Mouse (Mus musculus) midbrain, postnatal 0 days (tissue): ENCODE measurements around the gene Smyd2. TPM values are rescaled to one million over a fixed set of nuclear protein-coding genes. Genes with fewer than 3 reads are reported as not detected.

Experiments used
- ATAC-seq: fragments of 200-750 bp; cut with Nextera tagmentation; 2 replicates; pipeline ENCODE4 v1.8.0; 2017; ENCODE audit warnings: moderate number of reproducible peaks, mild to moderate bottlenecking, moderate TSS enrichment, moderate library complexity; ENCODE audit not compliant: low FRiP score
- DNase-seq: peaks from one replicate; pipeline ENCODE4 v3.0.0-alpha.2; 2015; ENCODE audit warnings: low spot score
- H3K27ac ChIP-seq: fragments of 300-500 bp; sonication (generic); 2 replicates; pipeline ENCODE4 v1.5.1; 2014; ENCODE audit warnings: low read depth, mild to moderate bottlenecking, low read length, mixed read lengths
- H3K27me3 ChIP-seq: fragments of 300-500 bp; sonication (generic); 2 replicates; pipeline ENCODE4 v1.6.1; 2014; ENCODE audit warnings: low read length, control low read depth, mixed read lengths; ENCODE audit not compliant: insufficient read depth
- H3K36me3 ChIP-seq: fragments of 300-500 bp; sonication (generic); 2 replicates; pipeline ENCODE4 v1.6.1; 2014; ENCODE audit warnings: low read length, control low read depth, mixed read lengths; ENCODE audit not compliant: insufficient read depth
- H3K4me1 ChIP-seq: fragments of 300-500 bp; sonication (generic); 2 replicates; pipeline ENCODE4 v1.6.1; 2014; ENCODE audit warnings: mild to moderate bottlenecking, control low read depth, antibody characterized with exemption, low read length, mixed read lengths; ENCODE audit not compliant: insufficient read depth
- H3K4me2 ChIP-seq: fragments of 300-500 bp; sonication (generic); 2 replicates; pipeline ENCODE4 v1.6.1; 2014; ENCODE audit warnings: low read depth, mild to moderate bottlenecking, low read length, mixed read lengths; ENCODE audit not compliant: poor library complexity, severe bottlenecking
- H3K4me3 ChIP-seq: fragments of 300-500 bp; sonication (generic); 2 replicates; pipeline ENCODE4 v1.5.1; 2014; ENCODE audit warnings: low read depth, mild to moderate bottlenecking, low read length, moderate library complexity
- H3K9ac ChIP-seq: fragments of 300-500 bp; sonication (generic); replicated peaks from 2 replicates; pipeline ENCODE4 v1.6.1; 2014; ENCODE audit warnings: mild to moderate bottlenecking, low read length, moderate library complexity, mixed read lengths; ENCODE audit not compliant: poor library complexity, severe bottlenecking
- H3K9me3 ChIP-seq: fragments of 300-500 bp; sonication (generic); 2 replicates; pipeline ENCODE4 v1.6.1; 2016; ENCODE audit warnings: low read length, control low read depth
- CTCF ChIP-seq: IDR thresholded peaks from 2 replicates; pipeline ENCODE4 v1.5.1; 2016; ENCODE audit warnings: antibody characterized with exemption, mild to moderate bottlenecking
- WGBS: fragments of 180-500 bp; shearing (Covaris S2); extraction: QIAGEN DNeasy Blood & Tissue Kit; methylation state at CpG from one replicate; pipeline ENCODE4 v1.1.7; 2014; 5-methylcytosine and 5-hydroxymethylcytosine counted together
- polyA plus RNA-seq: library from polyadenylated mRNA; unstranded; fragments of >200 nt; fragmentation: Nextera tagmentation; extraction: Ambion mirVana; gene quantifications from 2 replicates; pipeline ENCODE4 v1.2.1, GENCODE M21; 2015
- total RNA-seq: library from RNA; depleted of rRNA; stranded (reverse); fragments of >200 nt; gene quantifications from 2 replicates; pipeline ENCODE4 v1.2.3, GENCODE M21; 2014; rRNA removed

Gene Smyd2
- total and polyA plus RNA-seq, 2 experiments from 2014 or later, result 66.3 to 88.7 TPM

- Histone ChIP-seq H3K36me3 (no peaks in the 10 kb centered on the region), H3K9ac (no peak overlapping the region), H3K27me3 (no peaks in the 10 kb centered on the region), H3K4me3 (no peak overlapping the region), H3K27ac (no peak overlapping the region), H3K4me2 (no peak overlapping the region), H3K4me1 (no peaks in the 10 kb centered on the region; the same call in 1 of the 2 replicates), H3K9me3 (no peaks in the 10 kb centered on the region)
- 10% methylated on average over 12 of the region's 12 CpGs for WGBS
- no peak for TF ChIP-seq CTCF
- no peak for ATAC-seq
- peak; percentile 6 for DNase-seq
Measured at GRCm38 (mm10) chr1:189830797-189831232, 91.3 kb downstream of the Smyd2 start.

Other genes with a start within 250 kb of the Smyd2 start
- gene Cenpf, start 234.3 kb downstream of the Smyd2 start, total RNA-seq, result 1.8 and 3.0 TPM in 2 replicates
- gene Cenpf, start 234.3 kb downstream of the Smyd2 start, polyA plus RNA-seq, result 4.3 and 6.8 TPM in 2 replicates
- gene Ptpn14, start 194.1 kb downstream of the Smyd2 start, total RNA-seq, result 5.1 and 6.5 TPM in 2 replicates
- 1.1 and 1.2 TPM in 2 replicates for gene Ptpn14, start 194.1 kb downstream of the Smyd2 start, polyA plus RNA-seq
- gene Prox1, start 248.4 kb upstream of the Smyd2 start, total RNA-seq, result 11.1 and 16.0 TPM in 2 replicates
- gene Prox1, start 248.4 kb upstream of the Smyd2 start, polyA plus RNA-seq, result 6.0 and 11.9 TPM in 2 replicates